Mouse (Mus musculus): ENCODE measurements around the gene Fbxw27. TPM values are rescaled to one million over a fixed set of nuclear protein-coding genes. Genes with fewer than 3 reads are reported as not detected.
"Not testable (repeated sequence)": the region's sequence is repeated elsewhere in the genome, so short reads cannot be mapped to it uniquely, and the experiment has no call there.

The Fbxw27 gene
- total and polyA plus RNA-seq, 2 experiments from 2014 or later, result not detected

GRCm38 (mm10) chr9:109798051-109798450 lies 7.6 kb upstream of the Fbxw27 start:
- Histone ChIP-seq H3K9ac (replicated peaks; ENCODE audit: low read depth, low read length) (no peak overlapping the region), H3K4me1 (ENCODE audit: control insufficient read depth, insufficient read depth) (no peaks in the 10 kb centered on the region), H3K27me3 (ENCODE audit: control insufficient read depth, insufficient read depth, low read length) (no peaks in the 10 kb centered on the region), H3K4me3 (ENCODE audit: low read depth, low read length) (no peak overlapping the region), H3K36me3 (replicated peaks; ENCODE audit: control insufficient read depth, insufficient read depth, low read length) (no peaks in the 10 kb centered on the region), H3K27ac (ENCODE audit: low read depth) (no peak overlapping the region), H3K9me3 (replicated peaks; ENCODE audit: control insufficient read depth, low read length) (no peaks in the 10 kb centered on the region), H3K4me2 (ENCODE audit: low read depth, low read length) (no peak overlapping the region)
- TF ChIP-seq EP300 (IDR thresholded peaks at IDR 0.05; ENCODE audit: low read depth) (no peak), CTCF (IDR thresholded peaks at IDR 0.05; ENCODE audit: low read depth) (peak; percentile 47)
- ATAC-seq (ENCODE audit: insufficient read depth, low read depth) (no peak), DNase-seq (ENCODE audit: low spot score) (no peak)
- WGBS, result 81% methylated on average over 1 of the region's 1 CpGs

- no peak overlapping the region for H3K4me2 ChIP-seq (ENCODE audit: low read depth, low read length)
- no peak overlapping the region for H3K4me3 ChIP-seq (ENCODE audit: low read depth, low read length)
- WGBS, result 71% methylated on average over 2 of the region's 2 CpGs
- DNase-seq (ENCODE audit: low spot score) (no peak), ATAC-seq (ENCODE audit: insufficient read depth, low read depth) (no peak)
- H3K9ac ChIP-seq (replicated peaks; ENCODE audit: low read depth, low read length), result no peak overlapping the region
- no peaks in the 10 kb centered on the region for H3K4me1 ChIP-seq (ENCODE audit: control insufficient read depth, insufficient read depth)
- H3K9me3 ChIP-seq (replicated peaks; ENCODE audit: control insufficient read depth, low read length), result no peaks in the 10 kb centered on the region
- TF ChIP-seq CTCF (IDR thresholded peaks at IDR 0.05; ENCODE audit: low read depth) (no peak), EP300 (IDR thresholded peaks at IDR 0.05; ENCODE audit: low read depth) (no peak)
- H3K36me3 ChIP-seq (replicated peaks; ENCODE audit: control insufficient read depth, insufficient read depth, low read length), result no peaks in the 10 kb centered on the region
- H3K27me3 ChIP-seq (ENCODE audit: control insufficient read depth, insufficient read depth, low read length), result no peaks in the 10 kb centered on the region
- no peak overlapping the region for H3K27ac ChIP-seq (ENCODE audit: low read depth)
Measured at GRCm38 (mm10) chr9:109795811-109796210, 5.3 kb upstream of the Fbxw27 start.

- 92% methylated on average over 2 of the region's 2 CpGs for WGBS
- H3K27ac ChIP-seq (ENCODE audit: low read depth), result no peak overlapping the region
- H3K4me1 ChIP-seq (ENCODE audit: control insufficient read depth, insufficient read depth), result no peaks in the 10 kb centered on the region
- H3K36me3 ChIP-seq (replicated peaks; ENCODE audit: control insufficient read depth, insufficient read depth, low read length), result no peaks in the 10 kb centered on the region
- no peak overlapping the region for H3K4me2 ChIP-seq (ENCODE audit: low read depth, low read length)
- TF ChIP-seq EP300 (IDR thresholded peaks at IDR 0.05; ENCODE audit: low read depth), result no peak
- no peak for TF ChIP-seq CTCF (IDR thresholded peaks at IDR 0.05; ENCODE audit: low read depth)
- no peaks in the 10 kb centered on the region for H3K9me3 ChIP-seq (replicated peaks; ENCODE audit: control insufficient read depth, low read length)
- ATAC-seq (ENCODE audit: insufficient read depth, low read depth) (no peak), DNase-seq (ENCODE audit: low spot score) (no peak)
- H3K4me3 ChIP-seq (ENCODE audit: low read depth, low read length), result no peak overlapping the region
- H3K27me3 ChIP-seq (ENCODE audit: control insufficient read depth, insufficient read depth, low read length), result no peaks in the 10 kb centered on the region
- H3K9ac ChIP-seq (replicated peaks; ENCODE audit: low read depth, low read length), result no peak overlapping the region
Measured at GRCm38 (mm10) chr9:109795221-109795620, 4.8 kb upstream of the Fbxw27 start.

GRCm38 (mm10) chr9:109766841-109767240 lies 23.6 kb downstream of the Fbxw27 start:
- not testable (repeated sequence) for DNase-seq (ENCODE audit: low spot score); H3K9me3 ChIP-seq (replicated peaks; ENCODE audit: control insufficient read depth, low read length); H3K4me2 ChIP-seq (ENCODE audit: low read depth, low read length); H3K9ac ChIP-seq (replicated peaks; ENCODE audit: low read depth, low read length); H3K27me3 ChIP-seq (ENCODE audit: control insufficient read depth, insufficient read depth, low read length); H3K36me3 ChIP-seq (replicated peaks; ENCODE audit: control insufficient read depth, insufficient read depth, low read length); ATAC-seq (ENCODE audit: insufficient read depth, low read depth); H3K27ac ChIP-seq (ENCODE audit: low read depth); H3K4me3 ChIP-seq (ENCODE audit: low read depth, low read length); H3K4me1 ChIP-seq (ENCODE audit: control insufficient read depth, insufficient read depth)
- 77% methylated on average over 1 of the region's 1 CpGs for WGBS

GRCm38 (mm10) chr9:109745989-109746388 lies 44.5 kb downstream of the Fbxw27 start, which contains the start of gene Fbxw26:
TSS of gene Fbxw26 (minus strand) at chr9:109746089.
- 64% methylated on average over 3 of the region's 3 CpGs for WGBS
- H3K27me3 ChIP-seq (ENCODE audit: control insufficient read depth, insufficient read depth, low read length); H3K4me1 ChIP-seq (ENCODE audit: control insufficient read depth, insufficient read depth); H3K4me3 ChIP-seq (ENCODE audit: low read depth, low read length); H3K9me3 ChIP-seq (replicated peaks; ENCODE audit: control insufficient read depth, low read length); H3K9ac ChIP-seq (replicated peaks; ENCODE audit: low read depth, low read length); ATAC-seq (ENCODE audit: insufficient read depth, low read depth); DNase-seq (ENCODE audit: low spot score); H3K4me2 ChIP-seq (ENCODE audit: low read depth, low read length); H3K27ac ChIP-seq (ENCODE audit: low read depth); H3K36me3 ChIP-seq (replicated peaks; ENCODE audit: control insufficient read depth, insufficient read depth, low read length): not testable (repeated sequence)

Other genes with a start within 250 kb of the Fbxw27 start
- gene Fbxw15, start 222.4 kb downstream of the Fbxw27 start, total RNA-seq (2014; rRNA removed; ENCODE audit: low replicate concordance), result not detected in 2 replicates
- gene Fbxw15, start 222.4 kb downstream of the Fbxw27 start, polyA plus RNA-seq (2015; fragmentation: Nextera tagmentation; extraction: Ambion mirVana), result not detected in 2 replicates
- not detected in 2 replicates for gene Fbxw24, start 164.6 kb downstream of the Fbxw27 start, total RNA-seq (2014; rRNA removed; ENCODE audit: low replicate concordance)
- gene Fbxw24, start 164.6 kb downstream of the Fbxw27 start, polyA plus RNA-seq (2015; fragmentation: Nextera tagmentation; extraction: Ambion mirVana), result not detected in 2 replicates
- gene Fbxw25, start 126.0 kb downstream of the Fbxw27 start, total RNA-seq (2014; rRNA removed; ENCODE audit: low replicate concordance), result not detected in 2 replicates
- gene Fbxw25, start 126.0 kb downstream of the Fbxw27 start, polyA plus RNA-seq (2015; fragmentation: Nextera tagmentation; extraction: Ambion mirVana), result not detected in 2 replicates
- not detected in 2 replicates for gene Fbxw18, start 88.0 kb downstream of the Fbxw27 start, total RNA-seq (2014; rRNA removed; ENCODE audit: low replicate concordance)
- not detected in 2 replicates for gene Fbxw18, start 88.0 kb downstream of the Fbxw27 start, polyA plus RNA-seq (2015; fragmentation: Nextera tagmentation; extraction: Ambion mirVana)
- gene Fbxw26, start 44.6 kb downstream of the Fbxw27 start, total RNA-seq (2014; rRNA removed; ENCODE audit: low replicate concordance), result not detected in 2 replicates
- not detected in 2 replicates for gene Fbxw26, start 44.6 kb downstream of the Fbxw27 start, polyA plus RNA-seq (2015; fragmentation: Nextera tagmentation; extraction: Ambion mirVana)
- gene Spink8, start 21.6 kb upstream of the Fbxw27 start, total RNA-seq (2014; rRNA removed; ENCODE audit: low replicate concordance), result not detected in 2 replicates
- not detected in 2 replicates for gene Spink8, start 21.6 kb upstream of the Fbxw27 start, polyA plus RNA-seq (2015; fragmentation: Nextera tagmentation; extraction: Ambion mirVana)
- 30.4 and 37.3 TPM in 2 replicates for gene Nme6, start 42.1 kb upstream of the Fbxw27 start, total RNA-seq (2014; rRNA removed; ENCODE audit: low replicate concordance)
- gene Nme6, start 42.1 kb upstream of the Fbxw27 start, polyA plus RNA-seq (2015; fragmentation: Nextera tagmentation; extraction: Ambion mirVana), result 42.2 and 48.2 TPM in 2 replicates
- gene Camp, start 58.9 kb upstream of the Fbxw27 start, total RNA-seq (2014; rRNA removed; ENCODE audit: low replicate concordance), result 8.4 TPM in 1 of 2 replicates, not detected in the other
- gene Camp, start 58.9 kb upstream of the Fbxw27 start, polyA plus RNA-seq (2015; fragmentation: Nextera tagmentation; extraction: Ambion mirVana), result 0.89 and 1.2 TPM in 2 replicates
- gene Cdc25a, start 84.9 kb upstream of the Fbxw27 start, total RNA-seq (2014; rRNA removed; ENCODE audit: low replicate concordance), result 7.7 and 14.3 TPM in 2 replicates
- 7.0 TPM in 2 replicates for gene Cdc25a, start 84.9 kb upstream of the Fbxw27 start, polyA plus RNA-seq (2015; fragmentation: Nextera tagmentation; extraction: Ambion mirVana)
- gene Map4, start 140.8 kb upstream of the Fbxw27 start, total RNA-seq (2014; rRNA removed; ENCODE audit: low replicate concordance), result 145 and 172 TPM in 2 replicates
- 50.6 and 54.2 TPM in 2 replicates for gene Map4, start 140.8 kb upstream of the Fbxw27 start, polyA plus RNA-seq (2015; fragmentation: Nextera tagmentation; extraction: Ambion mirVana)

Data from heart, postnatal 0 days (tissue).